7 mouse cellular contexts compared by ENCODE assay signal in the genomic region with DNA sequence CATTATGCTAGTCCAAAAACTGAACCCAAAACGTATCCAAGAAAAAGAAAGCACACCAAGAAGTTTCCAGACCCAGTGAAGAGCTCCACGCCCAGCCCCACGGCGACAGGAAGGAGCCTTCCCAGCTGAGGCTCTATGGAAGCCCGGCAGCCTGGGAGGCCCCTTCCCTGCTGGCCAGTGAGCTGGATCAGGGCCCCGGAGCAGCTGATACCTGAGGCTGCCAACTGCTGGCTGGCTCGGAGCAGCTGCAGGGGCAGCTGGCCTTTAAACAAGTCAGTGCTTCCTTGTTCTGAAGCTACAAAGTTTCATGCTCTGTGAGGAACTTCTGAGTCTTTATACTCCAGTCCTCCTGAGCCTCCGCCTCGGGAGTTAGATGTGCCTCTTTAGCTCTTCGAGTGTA. TPM values are rescaled to one million over a fixed set of nuclear protein-coding genes. Genes with fewer than 3 reads are reported as not detected.
A peak's percentile ranks its signal among the peaks of the same experiment; 100 is the strongest.
DNase-seq lines count a peak whose midpoint lies in the region; ATAC-seq and TF ChIP-seq lines count a peak whose summit lies in the region.

No protein-coding gene starts in this region.

- H3K4me1 ChIP-seq in lung, embryonic 14.5 days (ENCODE audit: insufficient read depth), result no peaks in the 10 kb centered on the region
- H3K4me1 ChIP-seq in embryonic facial prominence, embryonic 13.5 days, result peaks cover 10% of the 10 kb centered on the region
- H3K4me1 ChIP-seq in heart, embryonic 14.5 days (ENCODE audit: control insufficient read depth in 2 of 2, insufficient read depth in 2 of 2, low read length in 2 of 2), result peaks cover 8 to 36% of the 10 kb centered on the region in 2 experiments; a peak in 3 of 4 replicates

- H3K27me3 ChIP-seq in lung, embryonic 14.5 days (ENCODE audit: insufficient read depth, low read length), result no peaks in the 10 kb centered on the region
- no peaks in the 10 kb centered on the region for H3K27me3 ChIP-seq in embryonic facial prominence, embryonic 13.5 days
- no peaks in the 10 kb centered on the region for H3K27me3 ChIP-seq in heart, embryonic 14.5 days (ENCODE audit: control insufficient read depth, insufficient read depth, low read length)

- H3K9ac ChIP-seq in lung, embryonic 14.5 days, result no peak overlapping the region
- no peak overlapping the region for H3K9ac ChIP-seq in embryonic facial prominence, embryonic 13.5 days
- peak overlapping the region; percentile 9; the same call in 1 of the 2 replicates for H3K9ac ChIP-seq in heart, embryonic 14.5 days (ENCODE audit: low read length)

- peak; percentile 53 for DNase-seq in lung, embryonic 14.5 days
- DNase-seq in lung, postnatal 25 days (ENCODE audit: low spot score), result no peak
- peak; percentile 61 for DNase-seq in layer of hippocampus, adult 9-11 months
- peak; percentile 18 for DNase-seq in retina, postnatal 1 day

- WGBS in lung, embryonic 14.5 days, result 50% methylated on average over 10 of the region's 10 CpGs
- WGBS in embryonic facial prominence, embryonic 13.5 days, result 65% methylated on average over 10 of the region's 10 CpGs
- 44% methylated on average over 10 of the region's 10 CpGs for whole genome bisulfite sequencing in heart, embryonic 14.5 days

- H3K9me3 ChIP-seq in lung, embryonic 14.5 days (ENCODE audit: low read depth, low read length), result no peaks in the 10 kb centered on the region
- H3K9me3 ChIP-seq in embryonic facial prominence, embryonic 13.5 days, result no peaks in the 10 kb centered on the region
- H3K9me3 ChIP-seq in heart, embryonic 14.5 days (ENCODE audit: control insufficient read depth, low read length), result no peaks in the 10 kb centered on the region

- H3K4me2 ChIP-seq in lung, embryonic 14.5 days, result no peak overlapping the region
- H3K4me2 ChIP-seq in embryonic facial prominence, embryonic 13.5 days, result no peak overlapping the region
- 0 out of 2 replicates have a peak overlapping the region, but pooled peaks have one; percentile 5 for H3K4me2 ChIP-seq in heart, embryonic 14.5 days (ENCODE audit: low read length)

- ATAC-seq in lung, embryonic 14.5 days (ENCODE audit: insufficient read depth), result peak; percentile 59; the same call in 1 of the 2 replicates
- ATAC-seq in embryonic facial prominence, embryonic 13.5 days (ENCODE audit: insufficient number of reproducible peaks, insufficient read depth, low FRiP score, low TSS enrichment, low read depth), result no peak
- ATAC-seq in heart, embryonic 14.5 days (ENCODE audit: insufficient number of reproducible peaks, insufficient read depth, low FRiP score, low read depth), result peak; percentile 75
- ATAC-seq in inflammation-experienced regulatory T-cells, adult 6 months, result no peak

- peaks cover 27% of the 10 kb centered on the region for H3K36me3 ChIP-seq in lung, embryonic 14.5 days (ENCODE audit: insufficient read depth)
- H3K36me3 ChIP-seq in embryonic facial prominence, embryonic 13.5 days, result peaks cover 62% of the 10 kb centered on the region
- peaks cover 54% of the 10 kb centered on the region for H3K36me3 ChIP-seq in heart, embryonic 14.5 days (ENCODE audit: control insufficient read depth, insufficient read depth, low read length)

- TF ChIP-seq CTCF in lung, embryonic 14.5 days (IDR thresholded peaks at IDR 0.05; ENCODE audit: low read depth), result no peak

- H3K27ac ChIP-seq in lung, embryonic 14.5 days (ENCODE audit: low read depth), result peak overlapping the region; percentile 27; the same call in 1 of the 2 replicates
- H3K27ac ChIP-seq in embryonic facial prominence, embryonic 13.5 days, result peak overlapping the region; percentile 64
- H3K27ac ChIP-seq in heart, embryonic 14.5 days (replicated peaks in 1 of 2; ENCODE audit: control insufficient read depth in 1 of 2, insufficient read depth in 1 of 2, low read depth in 2 of 2, low read length in 2 of 2), result peak overlapping the region; percentile 2 to 61; a peak in 2 of 4 replicates

- H3K4me3 ChIP-seq in lung, embryonic 14.5 days (ENCODE audit: low read depth, low read length), result no peak overlapping the region
- H3K4me3 ChIP-seq in embryonic facial prominence, embryonic 13.5 days, result no peak overlapping the region
- no peak overlapping the region for H3K4me3 ChIP-seq in heart, embryonic 14.5 days (ENCODE audit: control insufficient read depth in 1 of 2, insufficient read depth in 1 of 2, low read depth in 1 of 2, low read length in 2 of 2)

RNA-seq across cellular contexts. Expression of gene Slc38a1, which starts 38.4 kb away (rescaled TPM):
- polyA plus RNA-seq in lung, embryonic 14.5 days (2014; fragmentation: Nextera tagmentation; extraction: Ambion mirVana), result 70.6 and 71.6 TPM in 2 replicates
- polyA plus RNA-seq in embryonic facial prominence, embryonic 13.5 days (2015; fragmentation: Nextera tagmentation; extraction: Ambion mirVana), result 64.2 and 74.6 TPM in 2 replicates
- 72.8 and 80.8 TPM in 2 replicates for polyA plus RNA-seq in heart, embryonic 14.5 days (2014; fragmentation: Nextera tagmentation; extraction: Ambion mirVana)
- 10 to 100 TPM; 58.9 to 87.5 (median 79.1) TPM for polyA plus RNA-seq in inflammation-experienced regulatory T-cells, adult 6 months (2017; shearing (Covaris generic))

Comparison
In these comparisons a context has a peak if more than half of its experiments do, and no peak if none do; other contexts are left out.
1. ATAC-seq: peak in lung, embryonic 14.5 days (single experiment) and heart, embryonic 14.5 days (single experiment); none in embryonic facial prominence, embryonic 13.5 days (single experiment) and inflammation-experienced regulatory T-cells, adult 6 months (single experiment).
2. Peak in every context shown above with its lines, with median percentiles within 50 percentile points of each other: H3K27ac ChIP-seq.